Mouse (Mus musculus) T-helper 17 cell (primary cell): Measurements from ENCODE around the gene Rpp25l.

Source experiments
- in situ Hi-C, 2 experiments: fragments of 300-600 bp; cut with MboI, MseI; formaldehyde crosslinking; loops; 1 replicate in 1 of 2; 2 replicates in 1 of 2; pipeline ENCODE4 v1.15.1; 2025; ENCODE audit warnings: high pct_unique_total_duplicates in 2 of 2

Gene Rpp25l

DNA sequence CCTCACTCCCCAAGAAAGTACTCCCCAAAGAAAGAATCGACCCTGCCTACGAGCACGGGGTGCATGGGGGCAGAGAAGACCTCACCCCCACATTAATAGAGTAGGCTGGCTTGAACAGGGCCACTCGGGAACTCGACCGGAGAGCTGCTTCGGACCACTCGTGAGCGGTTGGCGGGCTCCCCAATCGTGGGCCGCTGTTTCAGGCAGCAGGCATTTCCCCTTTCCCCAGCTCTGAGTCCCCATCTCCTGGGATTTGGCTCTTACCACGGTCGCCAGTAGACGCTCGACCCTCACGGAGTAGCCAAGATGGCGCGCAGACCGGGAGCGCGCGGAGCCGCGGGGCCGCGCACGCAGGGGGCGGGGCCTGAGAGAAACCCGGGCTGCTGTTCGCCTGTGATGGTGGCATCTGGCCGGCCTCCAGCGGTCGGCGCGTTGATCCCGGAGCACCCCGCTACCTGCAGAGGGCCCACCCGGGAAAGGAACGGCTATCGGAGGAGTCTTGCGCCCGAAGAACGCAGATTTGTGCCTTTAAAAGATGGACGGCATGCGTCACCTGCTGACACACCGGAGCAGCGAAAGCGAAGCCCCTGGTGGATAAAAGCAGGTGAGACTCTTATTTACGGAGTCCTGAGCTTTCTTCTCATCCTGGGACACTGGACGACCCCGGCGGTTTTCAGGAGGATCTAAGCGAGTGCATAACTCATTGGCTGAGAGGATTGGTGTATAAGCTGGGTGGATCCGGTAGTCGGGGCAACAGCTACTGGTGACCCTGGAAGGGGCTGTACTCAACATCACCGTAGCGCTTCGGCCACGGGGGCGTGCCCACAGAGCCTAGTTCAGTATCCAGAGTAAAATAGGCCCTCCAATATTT is at the start of gene Rpp25l:
Gene Rpp25l (minus strand): TSS at position 338 of the 871 bp plus-strand sequence.
- in situ Hi-C loops = loop anchor here (10.0 to 25.0 kb wide), 4 partner anchors 859 to 1724 kb away; partner anchors contain the start of genes Aptx (in 2 of the 2), Dnaja1 (in 2 of the 2), B4galt1 (in 1 of the 2) and Fam166b (in 1 of the 2)

DNA sequence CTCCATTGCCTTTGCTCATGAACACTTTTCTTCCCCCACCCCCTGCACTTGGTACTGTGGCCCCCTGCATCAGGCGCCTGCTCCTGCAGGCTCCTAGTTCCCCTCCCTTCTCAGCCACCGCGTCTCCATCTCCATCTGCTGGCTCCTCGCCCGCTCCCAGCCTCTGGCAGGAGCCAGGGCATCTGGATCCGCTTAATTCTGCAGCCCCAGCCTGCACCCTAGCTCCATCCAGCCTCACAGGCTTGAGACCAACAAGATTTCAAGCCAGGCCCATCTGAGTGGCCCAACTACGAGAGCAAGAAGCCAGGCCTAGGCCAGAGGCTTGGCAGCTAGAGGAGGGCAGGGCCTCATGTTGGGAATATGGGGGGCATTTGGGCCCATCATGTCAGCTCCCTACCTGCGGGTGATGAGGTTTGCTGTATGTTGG is 49.4 kb upstream of the Rpp25l start:
- in situ Hi-C loops = loop anchor here in 1 of 2 experiments (10.0 to 25.0 kb wide), 2 partner anchors 402 to 500 kb away; partner anchors contain the start of genes Ccl21b and Gm13305

DNA sequence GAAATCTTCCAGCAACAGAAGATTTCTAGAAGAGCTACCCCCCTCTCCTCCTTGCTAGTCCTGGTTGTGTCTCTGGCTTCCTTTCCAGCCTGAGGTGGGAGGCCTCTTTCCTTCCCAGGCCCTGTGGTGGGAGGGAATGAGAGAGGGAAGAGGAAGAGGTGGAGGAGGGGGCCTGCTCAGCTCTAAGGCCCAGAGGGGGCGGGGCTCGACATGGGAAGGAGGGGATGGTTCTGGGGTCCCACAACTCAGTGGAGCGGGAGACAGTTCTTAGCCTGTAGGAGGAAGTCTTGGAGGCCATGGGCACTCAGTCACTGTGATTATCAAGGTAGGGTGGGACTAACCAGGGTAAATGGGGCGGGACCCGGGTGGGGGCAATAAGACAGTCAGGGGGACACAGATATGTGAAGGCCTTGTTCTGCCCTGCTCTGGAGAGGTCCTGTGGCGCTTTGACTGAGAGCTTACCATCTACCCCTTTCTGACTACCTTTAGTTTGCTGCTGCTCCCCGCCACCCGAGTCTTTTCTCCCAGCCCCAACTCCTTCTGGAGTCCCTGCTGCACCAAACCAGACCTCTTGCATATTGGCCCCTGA is 48.9 kb upstream of the Rpp25l start:
- in situ Hi-C loops = loop anchor here in 1 of 2 experiments (10.0 to 25.0 kb wide), 2 partner anchors 403 to 500 kb away; partner anchors contain the start of genes Ccl21b and Gm13305

DNA sequence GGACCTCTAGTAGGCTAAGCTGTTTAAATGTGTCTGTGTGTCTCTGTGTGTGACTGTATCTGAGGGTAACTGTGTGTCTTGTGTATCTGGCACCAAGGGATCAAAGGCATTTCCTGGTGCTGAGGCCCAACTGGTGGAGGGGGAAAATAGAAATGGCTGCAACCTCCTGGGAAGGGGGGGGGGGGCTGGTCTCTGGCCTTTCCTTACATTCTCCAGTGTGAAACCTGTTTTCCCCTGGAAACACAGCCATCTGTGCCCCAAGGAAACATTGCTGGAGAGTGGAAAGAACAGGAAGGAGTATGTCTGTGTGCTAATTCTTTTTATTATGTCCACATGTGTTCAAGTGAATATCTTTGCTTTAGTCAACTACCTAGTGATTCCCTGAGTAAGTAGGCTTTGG is 48.3 kb upstream of the Rpp25l start:
- in situ Hi-C loops = loop anchor here in 1 of 2 experiments (10.0 to 25.0 kb wide), 2 partner anchors 403 to 501 kb away; partner anchors contain the start of genes Ccl21b and Gm13305

DNA sequence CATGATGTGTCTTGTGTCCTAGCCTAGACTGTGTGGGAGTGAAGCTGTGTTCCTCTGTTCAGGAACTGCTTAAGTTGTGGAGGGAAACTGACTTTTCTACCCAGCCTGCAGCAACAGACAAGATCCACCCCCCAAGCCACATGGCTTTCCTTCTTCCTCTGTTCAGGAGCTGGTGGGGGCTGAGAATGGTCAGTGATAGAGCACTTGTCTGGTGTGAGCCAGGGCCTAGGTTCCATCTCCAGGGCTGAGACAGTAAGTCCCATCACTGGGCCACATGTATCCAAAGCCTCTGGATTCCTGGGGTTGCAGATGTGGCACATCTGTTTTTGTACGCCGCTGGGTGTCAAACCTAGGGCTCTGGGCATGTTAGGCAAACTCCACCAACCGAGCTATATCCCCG is 47.6 kb upstream of the Rpp25l start:
- in situ Hi-C loops = loop anchor here in 1 of 2 experiments (10.0 to 25.0 kb wide), 2 partner anchors 404 to 501 kb away; partner anchors contain the start of genes Ccl21b and Gm13305

DNA sequence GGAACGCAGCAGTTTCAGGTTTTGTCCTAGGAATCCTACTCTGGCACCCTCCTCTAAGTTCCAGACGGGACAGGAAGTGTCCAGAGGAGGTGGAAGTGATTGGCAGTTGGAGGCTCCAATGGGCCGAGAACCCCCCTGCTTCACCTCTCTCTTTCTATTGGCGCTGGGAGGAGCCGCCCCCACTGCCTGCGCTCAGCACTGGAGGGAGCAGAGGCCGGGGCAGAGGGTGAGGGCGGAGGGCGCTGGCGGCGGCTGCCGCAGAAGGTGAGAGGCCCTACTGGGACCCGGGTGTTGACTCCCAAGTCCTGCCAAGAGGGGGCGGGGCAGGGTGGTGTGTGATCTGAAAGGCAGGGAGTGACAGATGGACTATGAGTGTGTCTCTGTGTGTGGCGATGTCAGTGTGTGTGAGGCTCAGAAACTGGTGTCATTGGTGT is 47.0 kb upstream of the Rpp25l start:
- in situ Hi-C loops = loop anchor here in 1 of 2 experiments (10.0 to 25.0 kb wide), 2 partner anchors 404 to 502 kb away; partner anchors contain the start of genes Ccl21b and Gm13305

DNA sequence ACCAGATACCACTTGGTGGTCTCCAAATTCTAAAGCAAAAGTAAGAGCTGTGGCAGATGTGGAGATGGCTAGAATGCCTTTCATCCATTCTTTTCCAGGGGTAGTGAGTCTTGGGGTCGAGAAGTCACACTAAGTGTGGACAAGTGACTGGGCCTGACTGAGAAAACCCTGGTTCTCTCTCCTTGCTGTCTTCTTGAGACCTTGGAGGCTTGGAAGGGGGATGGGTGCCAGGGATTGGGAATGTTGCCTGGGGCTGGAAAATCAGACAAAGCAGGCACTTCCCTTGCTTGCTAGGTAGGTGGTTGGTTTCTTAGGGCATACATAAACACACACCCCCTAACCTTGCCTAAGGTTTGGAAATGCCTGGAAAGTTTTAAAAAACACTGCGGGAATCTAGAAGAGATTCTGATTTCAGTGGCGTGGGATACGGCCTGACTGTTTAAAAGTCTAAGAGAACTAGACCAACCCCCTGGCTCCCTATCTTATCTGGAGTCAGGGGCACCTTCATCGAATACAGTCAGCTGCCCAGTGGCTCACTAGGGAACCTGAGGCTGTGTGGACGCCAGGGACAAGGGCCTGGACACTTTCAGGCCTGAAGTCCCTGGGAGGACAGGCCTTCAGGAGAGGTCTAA is 46.4 kb upstream of the Rpp25l start:
- in situ Hi-C loops = loop anchor here (10.0 to 25.0 kb wide), 4 partner anchors 155 to 505 kb away; partner anchors contain the start of genes Ccl21b (in 1 of the 2) and Gm13305 (in 1 of the 2)

DNA sequence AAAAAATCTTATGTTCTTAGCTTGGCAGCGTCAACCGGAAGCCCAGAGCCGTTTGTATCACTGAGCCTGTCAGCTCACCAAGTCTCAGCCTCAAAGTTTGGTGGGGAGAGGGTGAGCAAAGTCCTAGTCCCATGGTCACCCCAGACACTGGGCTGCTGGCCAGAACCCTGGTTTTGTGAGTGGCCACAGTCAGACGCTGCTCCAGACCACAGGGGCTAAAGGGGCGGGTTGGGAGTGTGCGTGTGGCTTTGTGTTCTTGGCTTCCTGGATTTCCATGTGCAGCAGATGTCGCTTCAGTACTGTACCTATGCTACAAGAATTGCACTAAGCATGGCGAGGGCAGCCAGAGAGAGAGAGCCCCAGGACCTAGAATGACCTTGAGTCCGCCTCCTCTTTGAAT is 45.9 kb upstream of the Rpp25l start:
- in situ Hi-C loops = loop anchor here (10.0 to 25.0 kb wide), 3 partner anchors 156 to 506 kb away; partner anchors contain the start of gene Ccl21b (in 1 of the 2)

DNA sequence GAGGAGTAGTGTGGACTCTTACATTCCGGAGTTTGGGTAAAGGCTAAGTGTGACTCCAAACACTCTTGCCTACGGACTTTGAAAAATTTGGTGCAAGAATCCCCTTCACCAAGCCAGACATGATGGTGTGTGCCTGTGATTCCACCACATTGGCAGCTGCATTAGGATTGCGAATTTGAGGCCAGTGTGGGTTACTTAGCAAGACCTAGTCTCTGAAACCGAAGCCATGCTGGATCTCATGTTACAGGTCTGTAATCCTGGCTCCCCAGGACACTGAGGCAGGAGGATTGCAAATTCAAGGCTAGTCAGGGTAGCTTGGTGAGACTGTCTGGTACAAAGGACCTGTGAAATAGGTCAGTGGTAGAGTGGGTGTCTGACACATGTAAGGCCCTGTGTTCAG is 45.4 kb upstream of the Rpp25l start:
- in situ Hi-C loops = loop anchor here (10.0 to 25.0 kb wide), 3 partner anchors 156 to 506 kb away; partner anchors contain the start of gene Ccl21b (in 1 of the 2)

DNA sequence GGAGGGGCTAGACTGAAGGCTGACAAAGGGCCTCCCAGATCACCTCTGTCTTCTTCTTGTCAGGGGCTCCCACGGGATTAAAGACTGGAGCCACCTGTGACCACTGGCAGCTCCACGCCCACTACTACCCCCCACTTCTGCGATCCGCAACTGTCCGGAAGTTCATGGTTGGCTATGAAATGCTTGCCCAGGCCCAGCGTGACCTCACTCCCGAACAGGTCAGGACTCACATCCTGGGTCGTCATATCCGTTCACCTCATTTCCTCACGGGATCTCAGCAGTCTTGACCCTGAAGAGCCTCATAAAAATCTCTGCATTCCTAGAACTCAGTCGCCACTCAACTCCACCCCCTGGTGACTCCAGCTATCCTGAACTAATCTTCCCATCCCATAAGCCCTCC is 44.7 kb upstream of the Rpp25l start:
- in situ Hi-C loops = loop anchor here (10.0 to 25.0 kb wide), 3 partner anchors 157 to 507 kb away; partner anchors contain the start of gene Ccl21b (in 1 of the 2)

DNA sequence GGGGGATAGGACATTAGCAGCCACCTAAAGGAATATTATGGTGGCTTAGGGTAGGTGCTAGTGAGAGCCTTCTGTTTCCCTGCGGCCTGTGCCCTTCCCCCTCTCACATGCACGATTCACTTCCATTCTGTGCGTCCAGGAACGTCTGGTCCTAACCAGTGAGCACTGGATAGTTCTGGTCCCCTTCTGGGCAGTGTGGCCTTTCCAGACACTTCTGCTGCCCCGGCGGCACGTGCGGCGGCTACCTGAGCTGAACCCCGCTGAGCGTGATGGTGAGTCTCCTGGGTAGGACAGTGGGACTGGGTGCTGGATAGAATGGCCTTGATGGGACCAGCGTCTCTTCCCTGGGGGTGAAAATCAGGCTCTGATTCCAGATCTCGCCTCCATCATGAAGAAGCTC is 44.0 kb upstream of the Rpp25l start:
- in situ Hi-C loops = loop anchor here (10.0 to 25.0 kb wide), 3 partner anchors 157 to 507 kb away; partner anchors contain the start of gene Ccl21b (in 1 of the 2)

DNA sequence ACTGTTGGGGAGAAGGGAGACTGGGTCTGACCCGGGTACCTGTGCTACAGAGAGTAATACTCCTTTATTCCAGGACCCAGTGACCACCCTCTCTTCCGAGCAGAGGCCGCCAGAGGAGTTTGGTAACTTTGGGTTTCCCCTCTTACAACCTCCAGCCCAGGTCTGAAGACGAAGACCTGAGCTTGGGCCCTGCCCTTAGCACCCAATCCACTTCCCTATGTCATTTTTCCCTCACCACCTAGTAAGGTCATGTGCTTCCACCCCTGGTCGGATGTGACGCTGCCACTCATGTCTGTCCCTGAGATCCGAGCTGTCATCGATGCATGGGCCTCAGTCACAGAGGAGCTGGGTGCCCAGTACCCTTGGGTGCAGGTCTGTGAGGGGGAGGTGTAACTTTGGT is 43.1 kb upstream of the Rpp25l start:
- in situ Hi-C loops = loop anchor here (10.0 to 25.0 kb wide), 3 partner anchors 158 to 508 kb away; partner anchors contain the start of gene Ccl21b (in 1 of the 2)

DNA sequence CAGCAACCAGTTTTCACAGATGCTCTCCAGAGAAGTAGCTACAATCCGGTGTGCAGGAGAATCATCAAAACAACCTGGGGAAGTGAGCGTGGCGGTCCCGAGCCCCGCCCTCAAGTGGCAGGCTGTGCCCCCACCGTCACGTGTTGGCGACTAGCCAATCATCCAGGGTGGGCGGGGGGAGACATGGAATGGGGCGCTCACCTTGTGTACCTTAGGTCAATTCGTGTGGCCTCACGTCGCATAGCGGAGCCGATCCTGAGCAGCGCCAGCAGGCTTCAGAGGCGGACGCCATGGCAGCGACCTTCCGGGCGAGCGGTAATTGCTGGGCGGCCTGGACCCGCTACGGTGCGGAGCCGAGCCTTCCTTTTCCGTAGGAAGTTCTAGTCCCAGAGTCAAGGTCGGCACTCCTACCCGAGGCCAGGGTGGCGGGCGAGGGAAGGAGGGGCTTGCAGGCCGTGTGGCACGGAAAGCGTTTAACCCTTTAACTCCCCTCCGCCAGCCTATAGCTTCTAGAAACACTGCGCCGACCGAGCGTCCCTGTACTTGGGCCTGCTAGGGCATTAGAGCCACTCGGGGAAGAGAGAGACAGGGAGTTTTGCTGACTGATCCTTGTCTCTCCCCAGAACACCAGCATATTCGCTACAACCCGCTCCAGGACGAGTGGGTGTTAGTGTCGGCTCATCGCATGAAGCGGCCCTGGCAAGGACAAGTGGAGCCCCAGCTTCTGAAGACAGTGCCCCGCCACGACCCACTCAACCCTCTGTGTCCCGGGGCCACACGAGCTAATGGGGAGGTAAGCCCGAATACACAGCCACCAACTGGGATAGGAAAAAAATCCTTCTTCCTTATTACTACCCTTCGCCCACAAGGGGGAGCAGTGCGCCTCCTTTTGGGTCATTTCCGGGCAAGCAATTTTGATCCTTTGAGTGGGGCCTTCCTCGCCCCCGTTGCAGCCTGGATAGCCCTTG is 42.3 kb upstream of the Rpp25l start, which contains the start of gene Sigmar1:
Gene Sigmar1 (minus strand): TSS at position 820 of the 968 bp plus-strand sequence.
- in situ Hi-C loops = loop anchor here (10.0 to 25.0 kb wide), 3 partner anchors 159 to 509 kb away; partner anchors contain the start of gene Ccl21b (in 1 of the 2)

DNA sequence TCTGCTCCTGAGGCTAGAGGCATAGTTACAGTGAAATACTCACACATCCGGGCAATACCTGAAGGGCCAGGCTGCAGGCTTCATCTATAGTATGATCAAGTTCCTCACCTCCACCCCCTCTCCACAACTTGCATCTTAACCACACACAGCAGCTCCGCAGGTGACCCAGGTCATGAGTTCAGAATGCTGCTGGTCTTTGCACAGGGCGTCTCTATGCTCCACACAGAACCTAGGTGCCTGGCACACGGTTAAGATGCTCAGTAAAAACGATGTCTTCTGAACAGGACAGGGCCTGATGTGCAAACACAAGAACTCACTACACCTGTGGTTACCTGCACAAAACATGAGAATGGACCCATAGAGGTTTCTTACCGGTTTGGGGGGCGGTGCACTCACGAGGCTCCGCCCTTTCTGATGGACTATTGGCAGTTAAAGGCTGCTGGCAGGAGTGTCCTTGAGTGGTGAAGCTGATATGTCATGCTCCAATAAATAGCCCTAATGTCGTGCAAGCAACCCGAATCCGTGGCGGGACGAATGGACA is 41.5 kb upstream of the Rpp25l start, which contains the start of gene Galt:
Gene Galt (plus strand): TSS at position 432 of the 541 bp plus-strand sequence.
- in situ Hi-C loops = loop anchor here (10.0 to 25.0 kb wide), 3 partner anchors 160 to 510 kb away; partner anchors contain the start of gene Ccl21b (in 1 of the 2)

DNA sequence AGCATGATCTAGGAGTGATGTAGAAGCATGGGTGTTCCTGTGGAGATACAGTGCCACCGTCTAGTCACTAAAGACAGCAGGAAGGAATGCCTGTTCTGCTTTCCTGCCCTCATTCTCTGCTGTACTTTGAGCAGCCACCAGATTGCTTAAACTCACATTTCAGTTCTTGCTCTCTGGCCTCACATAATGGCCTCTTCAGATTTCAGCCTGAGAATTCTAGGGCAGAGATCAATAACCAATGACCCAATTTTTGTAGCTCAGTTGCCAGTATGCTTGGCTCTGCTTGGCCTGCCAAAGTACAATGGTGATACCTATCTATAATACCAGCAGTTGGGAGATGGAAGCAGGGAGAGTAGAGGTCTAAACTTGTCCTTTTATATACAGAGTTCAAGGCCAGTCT is 31.7 kb upstream of the Rpp25l start:
- in situ Hi-C loops = loop anchor here in 1 of 2 experiments (10.0 kb wide), 1 partner anchor 770 kb away; the partner anchor contains the start of gene Nfx1

DNA sequence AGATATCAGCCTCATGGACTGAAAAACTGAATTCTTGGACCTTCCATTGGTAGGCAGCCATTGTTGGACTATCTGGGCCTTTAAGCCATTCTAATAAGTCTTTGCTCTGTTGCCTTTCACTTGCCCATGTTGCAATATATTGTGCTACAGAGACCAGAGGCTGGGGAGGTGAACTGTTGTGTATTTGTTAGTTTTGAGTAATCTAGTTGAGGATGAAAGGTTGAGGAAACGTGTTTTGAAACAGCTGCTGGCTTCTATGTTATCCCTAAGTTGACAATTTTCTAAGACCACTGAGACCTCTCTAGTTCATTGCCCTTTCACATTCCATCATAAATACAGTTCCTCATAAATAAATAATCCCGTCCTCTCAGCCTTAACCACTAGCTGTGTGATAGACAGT is 30.8 kb upstream of the Rpp25l start:
- in situ Hi-C loops = loop anchor here in 1 of 2 experiments (10.0 kb wide), 1 partner anchor 769 kb away; the partner anchor contains the start of gene Nfx1

DNA sequence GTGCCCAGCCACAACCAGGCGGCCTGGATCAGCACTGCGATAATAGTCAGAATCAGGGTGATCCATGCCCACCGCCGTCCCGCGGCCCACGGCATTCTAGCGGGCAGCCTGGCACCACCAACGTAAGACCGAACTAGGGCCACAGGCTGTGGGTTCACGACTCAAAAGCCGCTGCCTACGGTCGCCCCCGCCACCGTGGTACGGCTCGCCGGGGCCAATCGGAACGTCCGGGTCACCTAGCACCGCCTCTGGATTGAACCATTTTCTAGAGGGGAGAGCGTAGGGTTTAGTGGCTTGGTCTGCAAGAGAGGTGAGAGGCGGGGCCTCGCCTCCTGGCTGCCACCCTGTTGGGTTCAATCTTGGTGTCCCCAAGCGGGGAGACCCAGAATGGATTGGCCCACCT is 27.8 kb upstream of the Rpp25l start:
- in situ Hi-C loops = loop anchor here in 1 of 2 experiments (10.0 kb wide), 1 partner anchor 766 kb away; the partner anchor contains the start of gene Nfx1

DNA sequence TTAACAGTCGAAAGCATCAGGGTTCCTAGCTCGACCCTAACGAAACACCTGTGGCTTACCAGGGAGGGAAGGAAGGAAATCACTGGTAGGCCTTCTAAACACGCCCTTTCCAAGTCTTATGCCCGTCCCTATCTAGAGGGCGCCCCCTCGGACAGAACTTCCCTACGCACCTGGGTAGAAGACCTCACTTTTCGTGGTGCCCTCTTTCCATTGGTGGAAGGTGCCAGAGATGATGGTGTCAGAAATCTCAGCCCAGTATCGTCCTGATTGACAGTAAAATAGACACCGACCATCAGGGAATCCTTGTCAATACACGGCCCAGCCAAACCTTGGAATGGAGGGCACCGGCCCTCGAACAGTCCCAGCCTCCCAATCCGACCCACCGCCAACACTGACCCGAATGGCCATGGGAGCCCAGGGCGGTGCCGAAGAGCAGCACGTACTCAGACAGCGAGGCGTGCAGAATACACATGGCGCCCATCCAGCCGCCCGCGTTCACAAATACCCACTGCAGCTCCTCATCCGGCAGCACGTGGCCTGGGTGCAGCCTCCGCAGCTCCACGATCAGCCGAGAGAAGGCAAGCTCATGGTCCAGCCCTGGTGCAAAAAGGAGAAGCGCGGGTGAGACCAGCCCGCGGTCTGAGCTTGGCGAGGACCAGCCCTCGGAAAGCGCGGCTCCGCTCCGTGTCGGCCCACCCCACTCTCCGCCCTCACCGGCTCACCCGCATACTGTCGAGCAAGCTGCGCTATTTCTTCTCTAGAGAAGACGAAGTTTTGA is 27.2 kb upstream of the Rpp25l start:
- in situ Hi-C loops = loop anchor here in 1 of 2 experiments (10.0 kb wide), 1 partner anchor 766 kb away; the partner anchor contains the start of gene Nfx1
